Mouse (Mus musculus) brain, embryonic 14.5 days (tissue): ENCODE measurements around the gene Sec1.

ENCODE experiments used
- CTCF ChIP-seq: fragments of 200-500 bp; IDR thresholded peaks from 2 replicates; pipeline ENCODE4 v1.5.1; 2012; ENCODE audit warnings: inconsistent platforms, mild to moderate bottlenecking, moderate library complexity, borderline replicate concordance; ENCODE audit not compliant: insufficient read depth, insufficient read length; ENCODE audit errors: extremely low read depth
- POLR2A ChIP-seq: fragments of 200-500 bp; IDR thresholded peaks from 2 replicates; pipeline ENCODE4 v1.6.1; 2012; ENCODE audit warnings: mild to moderate bottlenecking, inconsistent platforms, borderline replicate concordance; ENCODE audit not compliant: poor library complexity, insufficient read depth, insufficient read length, severe bottlenecking; ENCODE audit errors: extremely low read depth

DNA sequence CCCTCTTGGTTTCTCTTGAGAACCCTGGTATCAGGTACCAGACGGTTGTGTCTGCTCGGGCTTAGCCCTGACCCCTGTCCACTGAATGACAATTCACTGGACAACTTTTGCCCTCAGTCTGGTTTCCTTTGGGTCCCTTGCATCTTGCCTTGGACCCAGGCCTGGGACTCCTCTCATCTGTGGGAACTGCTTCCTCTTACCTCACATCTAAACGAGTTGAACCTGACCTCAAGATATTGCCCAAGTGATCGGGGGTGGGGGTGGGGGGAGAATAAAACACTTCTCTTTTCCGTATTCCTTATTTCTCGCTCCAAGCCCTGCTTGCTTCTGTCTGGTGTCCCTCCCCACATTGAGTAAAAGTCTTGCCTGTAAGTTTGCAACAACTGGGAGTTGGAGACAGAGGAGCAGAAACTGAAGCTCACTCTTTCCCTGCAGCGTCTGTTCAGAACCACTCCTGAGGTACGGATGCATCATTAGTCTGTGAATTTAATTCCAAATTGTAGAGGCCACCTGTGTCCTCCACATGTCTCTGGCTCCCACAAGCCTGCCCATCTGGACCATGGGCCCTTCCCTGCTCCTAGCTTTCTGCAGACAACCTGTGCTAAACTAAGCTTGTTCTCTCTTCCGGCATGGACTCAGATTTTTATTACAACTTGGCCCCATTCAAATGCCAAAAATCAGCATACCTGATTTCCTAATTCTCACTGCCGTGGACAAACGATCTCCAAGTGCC is 33.3 kb downstream of the Sec1 start:
- TF ChIP-seq CTCF, result no peak
- no peak for TF ChIP-seq POLR2A
